Mouse (Mus musculus) embryonic facial prominence, embryonic 14.5 days (tissue): Measurements from ENCODE around the gene Acsm3. TPM values are rescaled to one million over a fixed set of nuclear protein-coding genes. Genes with fewer than 3 reads are reported as not detected.

Experiments
- ATAC-seq: fragments of 200-750 bp; cut with Nextera tagmentation; 2 replicates; pipeline ENCODE4 v1.8.0; 2017; ENCODE audit warnings: low read depth, moderate number of reproducible peaks, moderate TSS enrichment
- DNase-seq: peaks from one replicate; pipeline ENCODE4 v3.0.0-alpha.2; 2015; ENCODE audit warnings: low spot score
- H3K27ac ChIP-seq: fragments of 300-500 bp; sonication (generic); replicated peaks from 2 replicates; pipeline ENCODE4 v1.5.1; 2014; ENCODE audit warnings: low read depth, mild to moderate bottlenecking, low read length, moderate library complexity
- H3K27me3 ChIP-seq: fragments of 300-500 bp; sonication (generic); replicated peaks from 2 replicates; pipeline ENCODE4 v1.6.1; 2014; ENCODE audit warnings: low read length; ENCODE audit not compliant: control insufficient read depth, insufficient read depth
- H3K36me3 ChIP-seq: fragments of 300-500 bp; sonication (generic); 2 replicates; pipeline ENCODE4 v1.6.1; 2014; ENCODE audit warnings: low read length, mixed read lengths; ENCODE audit not compliant: control insufficient read depth, insufficient read depth
- H3K4me1 ChIP-seq: fragments of 300-500 bp; sonication (generic); 2 replicates; pipeline ENCODE4 v1.6.1; 2014; ENCODE audit warnings: antibody characterized with exemption, low read length; ENCODE audit not compliant: control insufficient read depth, insufficient read depth
- H3K4me2 ChIP-seq: fragments of 300-500 bp; sonication (generic); 2 replicates; pipeline ENCODE4 v1.6.1; 2014; ENCODE audit warnings: low read depth, mild to moderate bottlenecking, low read length, moderate library complexity, mixed read lengths
- H3K4me3 ChIP-seq: fragments of 300-500 bp; sonication (generic); 2 replicates; pipeline ENCODE4 v1.5.1; 2014; ENCODE audit warnings: low read depth, mild to moderate bottlenecking, low read length
- H3K9ac ChIP-seq: fragments of 300-500 bp; sonication (generic); 2 replicates; pipeline ENCODE4 v1.6.1; 2014; ENCODE audit warnings: low read depth, mild to moderate bottlenecking, low read length, moderate library complexity, mixed read lengths
- H3K9me3 ChIP-seq: fragments of 300-500 bp; sonication (generic); 2 replicates; pipeline ENCODE4 v1.6.1; 2016; ENCODE audit warnings: low read length; ENCODE audit not compliant: control insufficient read depth
- WGBS: fragments of 180-500 bp; shearing (Covaris S2); extraction: QIAGEN DNeasy Blood & Tissue Kit; methylation state at CpG from one replicate; pipeline ENCODE4 v1.1.7; 2014; 5-methylcytosine and 5-hydroxymethylcytosine counted together
- polyA plus RNA-seq: library from polyadenylated mRNA; unstranded; fragments of >200 nt; fragmentation: Nextera tagmentation; extraction: Ambion mirVana; gene quantifications from 2 replicates; pipeline ENCODE4 v1.2.1, GENCODE M21; 2014

The Acsm3 gene
- polyA plus RNA-seq, 1 experiment from 2014 or later = 0.24 TPM

- ATAC-seq (0 out of 2 replicates have a peak, but pooled peaks have one; percentile 26), DNase-seq (no peak)
- WGBS = 11% methylated on average over 27 of the region's 34 CpGs
- Histone ChIP-seq H3K9ac (no peak overlapping the region; the same call in 1 of the 2 replicates), H3K4me2 (peak overlapping the region; percentile 40), H3K27ac (no peak overlapping the region), H3K4me3 (peak overlapping the region; percentile 17), H3K36me3 (no peaks in the 10 kb centered on the region), H3K9me3 (no peaks in the 10 kb centered on the region), H3K4me1 (0 out of 2 replicates have a peak, but pooled peaks cover 2% of the 10 kb centered on the region), H3K27me3 (no peaks in the 10 kb centered on the region)
Observed at GRCm38 (mm10) chr7:119744321-119744720, 16.4 kb upstream of the Acsm3 start.

DNA sequence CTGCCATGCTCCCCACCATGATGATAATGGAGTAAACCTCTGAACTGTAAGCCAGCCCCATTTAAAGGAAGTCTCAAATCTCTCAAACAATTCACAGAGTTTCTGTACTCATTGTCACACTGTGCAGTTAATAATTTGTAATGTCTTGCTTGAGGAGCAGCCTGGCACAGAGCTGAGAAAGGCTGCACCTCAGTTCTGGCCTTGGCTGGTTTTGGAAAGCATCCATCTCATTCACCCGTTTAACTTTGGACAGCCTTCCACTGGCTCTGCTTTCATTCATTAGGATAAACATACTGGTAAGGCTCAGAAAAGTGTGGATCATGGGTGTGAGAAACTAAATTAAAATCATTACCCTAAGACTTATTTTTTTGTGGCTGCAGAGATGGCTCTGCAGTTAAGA is 14.9 kb upstream of the Acsm3 start:
- DNase-seq (no peak), ATAC-seq (no peak)
- Histone ChIP-seq H3K36me3 (no peaks in the 10 kb centered on the region), H3K27me3 (no peaks in the 10 kb centered on the region), H3K4me3 (no peak overlapping the region), H3K9ac (no peak overlapping the region), H3K9me3 (no peaks in the 10 kb centered on the region), H3K4me1 (0 out of 2 replicates have a peak, but pooled peaks cover 2% of the 10 kb centered on the region), H3K4me2 (no peak overlapping the region), H3K27ac (no peak overlapping the region)
- WGBS = 87% methylated on average over 1 of the region's 1 CpGs

- DNase-seq (no peak), ATAC-seq (no peak)
- 0 out of 2 replicates have a peak, but pooled peaks cover 2% of the 10 kb centered on the region for H3K4me1 ChIP-seq
- H3K9ac ChIP-seq = no peak overlapping the region
- no peaks in the 10 kb centered on the region for H3K27me3 ChIP-seq
- no peak overlapping the region for H3K27ac ChIP-seq
- H3K36me3 ChIP-seq = no peaks in the 10 kb centered on the region
- no peaks in the 10 kb centered on the region for H3K9me3 ChIP-seq
- H3K4me3 ChIP-seq = no peak overlapping the region
- no peak overlapping the region for H3K4me2 ChIP-seq
- WGBS = 68% methylated on average over 1 of the region's 2 CpGs
Observed at GRCm38 (mm10) chr7:119748761-119749160, 12.0 kb upstream of the Acsm3 start.

- no peak overlapping the region for H3K4me2 ChIP-seq
- DNase-seq (no peak), ATAC-seq (no peak)
- no peaks in the 10 kb centered on the region for H3K9me3 ChIP-seq
- H3K27me3 ChIP-seq = no peaks in the 10 kb centered on the region
- no peaks in the 10 kb centered on the region for H3K36me3 ChIP-seq
- H3K4me3 ChIP-seq = no peak overlapping the region
- no peak overlapping the region for H3K9ac ChIP-seq
- WGBS = 48% methylated on average over 2 of the region's 2 CpGs
- no peak overlapping the region for H3K27ac ChIP-seq
- H3K4me1 ChIP-seq = no peaks in the 10 kb centered on the region
Observed at GRCm38 (mm10) chr7:119749942-119750341, 10.8 kb upstream of the Acsm3 start.

GRCm38 (mm10) chr7:119753696-119754095 is 7.0 kb upstream of the Acsm3 start:
- no peak overlapping the region for H3K4me3 ChIP-seq
- ATAC-seq (no peak), DNase-seq (no peak)
- no peak overlapping the region for H3K27ac ChIP-seq
- H3K27me3 ChIP-seq = no peaks in the 10 kb centered on the region
- WGBS = 82% methylated on average over 1 of the region's 1 CpGs
- no peak overlapping the region for H3K9ac ChIP-seq
- H3K9me3 ChIP-seq = no peaks in the 10 kb centered on the region
- no peaks in the 10 kb centered on the region for H3K36me3 ChIP-seq
- no peaks in the 10 kb centered on the region for H3K4me1 ChIP-seq
- H3K4me2 ChIP-seq = no peak overlapping the region

DNA sequence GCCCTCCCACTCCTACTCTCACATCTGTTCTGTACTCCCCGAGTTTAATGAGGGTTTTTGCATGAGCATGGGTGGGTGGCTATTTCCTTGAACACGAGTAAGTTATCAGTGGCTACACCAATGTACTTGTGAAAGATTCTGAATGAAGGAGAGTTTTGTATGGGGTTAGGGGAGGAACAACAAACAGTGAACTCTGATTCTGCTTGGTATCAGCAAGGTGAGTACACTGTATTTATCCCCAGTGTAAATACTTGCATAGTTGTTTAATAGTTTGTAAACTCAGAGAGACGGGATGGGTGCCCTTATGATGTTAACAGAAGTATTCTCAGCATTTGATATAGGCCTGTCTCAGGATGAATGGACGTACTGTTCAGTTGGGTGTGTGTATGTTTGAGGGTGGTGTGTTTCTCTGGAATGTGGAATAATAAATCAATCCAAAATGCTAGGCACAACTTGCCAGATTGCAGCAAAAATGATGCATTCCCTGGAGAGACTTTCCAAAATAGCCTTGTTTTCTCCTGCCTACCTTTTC is 1.5 kb downstream of the Acsm3 start:
- Histone ChIP-seq H3K4me1 (no peaks in the 10 kb centered on the region), H3K9ac (no peak overlapping the region), H3K27ac (no peak overlapping the region), H3K4me3 (no peak overlapping the region), H3K27me3 (no peaks in the 10 kb centered on the region), H3K4me2 (no peak overlapping the region), H3K36me3 (no peaks in the 10 kb centered on the region), H3K9me3 (no peaks in the 10 kb centered on the region)
- 51% methylated on average over 4 of the region's 4 CpGs for WGBS
- DNase-seq (no peak), ATAC-seq (no peak)

DNA sequence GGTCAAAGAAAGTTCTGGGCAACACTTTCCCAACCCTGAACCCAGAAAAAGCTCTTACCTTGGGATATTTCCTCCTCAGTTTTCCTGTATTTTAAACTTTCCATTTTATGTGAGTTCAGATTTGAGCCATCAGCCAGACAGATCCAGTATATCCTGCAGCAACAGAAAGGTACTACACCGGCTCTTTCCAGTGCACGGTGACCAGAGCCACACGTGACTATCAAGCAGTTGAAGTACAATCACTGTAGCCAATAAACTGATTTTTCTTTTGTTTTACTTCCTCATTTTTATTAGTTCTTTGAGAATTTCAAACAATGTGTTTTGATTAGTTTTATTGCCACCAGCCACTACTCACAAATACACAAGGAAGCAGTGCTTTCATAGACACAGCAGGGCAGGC is 3.7 kb downstream of the Acsm3 start:
- no peak for ATAC-seq
- no peak for DNase-seq
- no peaks in the 10 kb centered on the region for H3K36me3 ChIP-seq
- H3K27me3 ChIP-seq = no peaks in the 10 kb centered on the region
- no peak overlapping the region for H3K4me2 ChIP-seq
- H3K9ac ChIP-seq = no peak overlapping the region
- H3K9me3 ChIP-seq = no peaks in the 10 kb centered on the region
- no peaks in the 10 kb centered on the region for H3K4me1 ChIP-seq
- H3K4me3 ChIP-seq = no peak overlapping the region
- 90% methylated on average over 3 of the region's 3 CpGs for WGBS
- no peak overlapping the region for H3K27ac ChIP-seq

- ATAC-seq (no peak), DNase-seq (no peak)
- H3K4me1 ChIP-seq = no peaks in the 10 kb centered on the region
- no peak overlapping the region for H3K27ac ChIP-seq
- H3K9me3 ChIP-seq = no peaks in the 10 kb centered on the region
- no peaks in the 10 kb centered on the region for H3K36me3 ChIP-seq
- no peak overlapping the region for H3K4me2 ChIP-seq
- no peak overlapping the region for H3K4me3 ChIP-seq
- no peak overlapping the region for H3K9ac ChIP-seq
- no peaks in the 10 kb centered on the region for H3K27me3 ChIP-seq
- WGBS = 74% methylated on average over 6 of the region's 6 CpGs
Observed at GRCm38 (mm10) chr7:119766996-119767395, 6.3 kb downstream of the Acsm3 start.

- no peak overlapping the region for H3K4me2 ChIP-seq
- ATAC-seq = no peak
- H3K36me3 ChIP-seq = no peaks in the 10 kb centered on the region
- DNase-seq = no peak
- 91% methylated on average over 8 of the region's 8 CpGs for WGBS
- no peak overlapping the region for H3K27ac ChIP-seq
- no peaks in the 10 kb centered on the region for H3K9me3 ChIP-seq
- H3K4me3 ChIP-seq = no peak overlapping the region
- H3K4me1 ChIP-seq = no peaks in the 10 kb centered on the region
- no peaks in the 10 kb centered on the region for H3K27me3 ChIP-seq
- no peak overlapping the region for H3K9ac ChIP-seq
Observed at GRCm38 (mm10) chr7:119769895-119770294, 9.2 kb downstream of the Acsm3 start.
